Mouse (Mus musculus): ENCODE data around the gene Arid4a. TPM values are rescaled to one million over a fixed set of nuclear protein-coding genes. Genes with fewer than 3 reads are reported as not detected.
"Not testable (repeated sequence)": the region's sequence is repeated elsewhere in the genome, so short reads cannot be mapped to it uniquely, and the experiment has no call there.

The Arid4a gene
- polyA plus RNA-seq, 1 experiment, result 17.8 TPM

DNA sequence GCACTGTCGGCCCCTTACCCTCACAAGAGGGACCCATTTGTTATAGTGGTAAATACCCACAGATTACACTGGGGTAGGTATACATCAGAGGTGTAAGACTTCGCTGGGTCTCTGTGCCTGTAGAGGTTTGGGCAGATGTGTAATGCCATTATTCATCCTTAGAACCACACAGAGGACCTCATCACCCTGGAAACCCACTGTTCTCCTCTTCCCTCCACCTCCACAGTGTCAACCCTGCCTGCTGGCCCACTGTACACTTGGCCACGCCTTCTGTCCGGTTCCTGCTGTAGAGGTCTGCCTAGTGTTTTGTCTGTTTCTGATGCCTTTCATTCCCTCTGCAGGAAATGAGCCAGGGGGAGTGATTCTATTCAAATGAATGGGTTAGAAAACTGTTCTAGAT is 56.3 kb downstream of the Arid4a start:
- Histone ChIP-seq H3K4me1 (ENCODE audit: control insufficient read depth, insufficient read depth, low read length) (no peaks in the 10 kb centered on the region), H3K4me3 (ENCODE audit: insufficient read depth, low read length) (no peak overlapping the region), H3K27ac (ENCODE audit: insufficient read depth, low read length) (no peak overlapping the region)
- no peak for TF ChIP-seq POLR2A (IDR thresholded peaks at IDR 0.05; ENCODE audit: extremely low read depth, insufficient read depth, low read length)
- TF ChIP-seq CTCF (IDR thresholded peaks at IDR 0.05; ENCODE audit: extremely low read depth, insufficient read depth, low read length), result no peak

- Histone ChIP-seq H3K4me3 (ENCODE audit: insufficient read depth, low read length) (no peak overlapping the region), H3K27ac (ENCODE audit: insufficient read depth, low read length) (no peak overlapping the region), H3K4me1 (ENCODE audit: control insufficient read depth, insufficient read depth, low read length) (no peaks in the 10 kb centered on the region)
- TF ChIP-seq POLR2A (IDR thresholded peaks at IDR 0.05; ENCODE audit: extremely low read depth, insufficient read depth, low read length) (no peak), CTCF (IDR thresholded peaks at IDR 0.05; ENCODE audit: extremely low read depth, insufficient read depth, low read length) (peak; percentile 27)
Measured at GRCm38 (mm10) chr12:71073113-71073730, 57.4 kb downstream of the Arid4a start.

- Histone ChIP-seq H3K27ac (ENCODE audit: insufficient read depth, low read length) (no peak overlapping the region), H3K4me1 (ENCODE audit: control insufficient read depth, insufficient read depth, low read length) (no peaks in the 10 kb centered on the region), H3K4me3 (ENCODE audit: insufficient read depth, low read length) (no peak overlapping the region)
- TF ChIP-seq POLR2A (IDR thresholded peaks at IDR 0.05; ENCODE audit: extremely low read depth, insufficient read depth, low read length) (no peak), CTCF (IDR thresholded peaks at IDR 0.05; ENCODE audit: extremely low read depth, insufficient read depth, low read length) (no peak)
Measured at GRCm38 (mm10) chr12:71086331-71086730, 70.5 kb downstream of the Arid4a start.

DNA sequence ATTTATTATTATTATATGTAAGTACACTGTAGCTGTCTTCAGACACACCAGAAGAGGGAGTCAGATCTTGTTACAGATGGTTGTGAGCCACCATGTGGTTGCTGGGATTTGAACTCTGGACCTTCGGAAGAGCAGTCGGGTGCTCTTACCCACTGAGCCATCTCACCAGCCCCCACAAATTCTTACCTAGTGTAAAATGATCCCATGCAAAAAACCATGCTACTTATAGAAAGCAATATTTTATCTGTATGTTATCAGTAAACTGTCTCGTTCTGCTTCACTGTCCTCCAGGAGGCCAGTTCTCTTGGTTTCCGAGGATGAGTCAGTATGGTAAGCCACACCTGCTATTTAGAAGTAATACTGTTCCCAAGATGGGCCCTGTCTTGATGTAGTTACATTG is 88.5 kb downstream of the Arid4a start:
- not testable (repeated sequence) for H3K4me3 ChIP-seq (ENCODE audit: insufficient read depth, low read length); H3K27ac ChIP-seq (ENCODE audit: insufficient read depth, low read length)

GRCm38 (mm10) chr12:71107216-71107771 is 91.5 kb downstream of the Arid4a start:
- Histone ChIP-seq H3K4me1 (ENCODE audit: control insufficient read depth, insufficient read depth, low read length) (no peaks in the 10 kb centered on the region), H3K4me3 (ENCODE audit: insufficient read depth, low read length) (no peak overlapping the region), H3K27ac (ENCODE audit: insufficient read depth, low read length) (no peak overlapping the region)
- TF ChIP-seq CTCF (IDR thresholded peaks at IDR 0.05; ENCODE audit: extremely low read depth, insufficient read depth, low read length) (no peak), POLR2A (IDR thresholded peaks at IDR 0.05; ENCODE audit: extremely low read depth, insufficient read depth, low read length) (no peak)

More for the DNA sequence above, 88.5 kb downstream of the Arid4a start:
- H3K4me1 ChIP-seq (ENCODE audit: control insufficient read depth, insufficient read depth, low read length), result not testable (repeated sequence)

DNA sequence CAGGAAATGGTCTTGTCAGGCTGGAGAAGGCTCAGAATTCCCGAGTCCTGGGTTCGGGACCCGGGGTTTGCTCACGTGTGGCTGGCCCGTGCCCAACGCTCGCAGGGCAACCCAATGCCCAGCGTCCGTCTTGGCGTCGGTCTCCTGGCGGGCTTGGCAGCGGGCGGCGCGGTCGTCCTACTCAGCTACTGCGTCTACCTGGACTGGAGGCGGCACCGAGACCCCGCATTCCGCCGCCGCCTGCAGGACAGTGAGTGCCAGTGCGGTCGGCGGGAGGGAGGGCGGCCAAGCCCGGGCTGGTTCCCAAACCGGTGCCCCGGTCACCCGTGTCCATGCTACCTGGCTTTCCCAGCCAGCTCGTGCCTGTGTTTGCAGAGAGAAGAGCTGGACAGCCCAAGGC is 95.5 kb downstream of the Arid4a start, which contains the start of gene Tomm20l:
TSS of gene Tomm20l (plus strand) at position 98 of the 400 bp plus-strand sequence.
- no peak within 1 kb of the TSS for H3K27ac ChIP-seq (ENCODE audit: insufficient read depth, low read length)
- H3K4me3 ChIP-seq (ENCODE audit: insufficient read depth, low read length), result no peak within 1 kb of the TSS
- H3K4me1 ChIP-seq (ENCODE audit: control insufficient read depth, insufficient read depth, low read length), result peaks cover 4% of the 10 kb centered on the region; the same call in 1 of the 2 replicates
- TF ChIP-seq CTCF (IDR thresholded peaks at IDR 0.05; ENCODE audit: extremely low read depth, insufficient read depth, low read length), result no peak
- TF ChIP-seq POLR2A (IDR thresholded peaks at IDR 0.05; ENCODE audit: extremely low read depth, insufficient read depth, low read length), result no peak

- Histone ChIP-seq H3K4me1 (ENCODE audit: control insufficient read depth, insufficient read depth, low read length) (peaks cover 4% of the 10 kb centered on the region; the same call in 1 of the 2 replicates), H3K27ac (ENCODE audit: insufficient read depth, low read length) (no peak overlapping the region), H3K4me3 (ENCODE audit: insufficient read depth, low read length) (no peak overlapping the region)
- TF ChIP-seq POLR2A (IDR thresholded peaks at IDR 0.05; ENCODE audit: extremely low read depth, insufficient read depth, low read length) (no peak), CTCF (IDR thresholded peaks at IDR 0.05; ENCODE audit: extremely low read depth, insufficient read depth, low read length) (no peak)
Measured at GRCm38 (mm10) chr12:71113074-71113473, 97.3 kb downstream of the Arid4a start.

GRCm38 (mm10) chr12:71113675-71114288 is 98.0 kb downstream of the Arid4a start:
- Histone ChIP-seq H3K27ac (ENCODE audit: insufficient read depth, low read length) (no peak overlapping the region), H3K4me3 (ENCODE audit: insufficient read depth, low read length) (no peak overlapping the region), H3K4me1 (ENCODE audit: control insufficient read depth, insufficient read depth, low read length) (peaks cover 4% of the 10 kb centered on the region; the same call in 1 of the 2 replicates)
- TF ChIP-seq POLR2A (IDR thresholded peaks at IDR 0.05; ENCODE audit: extremely low read depth, insufficient read depth, low read length) (no peak), CTCF (IDR thresholded peaks at IDR 0.05; ENCODE audit: extremely low read depth, insufficient read depth, low read length) (no peak)

DNA sequence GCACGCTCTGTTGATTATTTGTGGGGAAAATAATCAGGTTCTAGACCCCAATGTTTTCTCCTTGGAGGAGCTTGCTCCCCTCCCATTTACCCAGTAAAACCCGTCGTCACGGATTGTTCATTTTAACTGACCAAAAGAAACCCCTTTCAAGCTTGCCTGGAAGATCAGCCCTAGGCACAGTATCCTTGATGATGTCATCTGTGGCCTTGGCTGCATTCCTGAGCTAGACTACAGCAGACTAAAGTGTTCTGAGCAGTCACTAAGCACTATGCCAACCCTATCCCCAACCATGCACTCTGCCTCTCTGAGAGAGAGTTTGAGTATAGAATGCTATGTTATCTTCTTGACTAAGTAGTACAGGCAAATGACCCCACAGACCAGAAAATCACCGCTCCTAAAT is 100.6 kb downstream of the Arid4a start:
- no peak overlapping the region for H3K27ac ChIP-seq (ENCODE audit: insufficient read depth, low read length)
- peaks cover 4% of the 10 kb centered on the region; the same call in 1 of the 2 replicates for H3K4me1 ChIP-seq (ENCODE audit: control insufficient read depth, insufficient read depth, low read length)
- no peak for TF ChIP-seq POLR2A (IDR thresholded peaks at IDR 0.05; ENCODE audit: extremely low read depth, insufficient read depth, low read length)
- H3K4me3 ChIP-seq (ENCODE audit: insufficient read depth, low read length), result no peak overlapping the region

DNA sequence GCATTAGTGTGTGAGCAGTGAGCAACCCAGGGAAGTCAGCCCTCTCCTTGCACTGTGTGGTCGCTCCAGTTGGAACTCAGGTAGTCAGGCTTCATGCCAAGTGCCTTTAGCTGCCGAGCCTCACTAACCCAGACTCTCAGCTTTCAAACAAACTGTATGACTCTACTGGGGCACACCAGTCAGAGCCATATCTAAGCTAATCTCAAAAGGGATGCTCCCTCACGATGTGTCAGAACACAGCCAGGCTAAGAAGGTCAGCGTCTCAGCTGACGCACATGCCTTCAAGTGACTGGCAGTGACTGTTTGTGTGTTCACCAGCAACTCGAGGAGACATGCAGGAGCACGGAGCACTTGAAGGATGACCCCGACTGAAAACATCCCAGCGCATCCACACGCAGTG is 106.9 kb downstream of the Arid4a start:
- no peak overlapping the region for H3K27ac ChIP-seq (ENCODE audit: insufficient read depth, low read length)
- TF ChIP-seq CTCF (IDR thresholded peaks at IDR 0.05; ENCODE audit: extremely low read depth, insufficient read depth, low read length), result no peak
- no peaks in the 10 kb centered on the region for H3K4me1 ChIP-seq (ENCODE audit: control insufficient read depth, insufficient read depth, low read length)
- no peak overlapping the region for H3K4me3 ChIP-seq (ENCODE audit: insufficient read depth, low read length)
